Mouse (Mus musculus): ENCODE data around the gene Olfr1043.
"Not testable (repeated sequence)": the region's sequence is repeated elsewhere in the genome, so short reads cannot be mapped to it uniquely, and the experiment has no call there.

The Olfr1043 gene

DNA sequence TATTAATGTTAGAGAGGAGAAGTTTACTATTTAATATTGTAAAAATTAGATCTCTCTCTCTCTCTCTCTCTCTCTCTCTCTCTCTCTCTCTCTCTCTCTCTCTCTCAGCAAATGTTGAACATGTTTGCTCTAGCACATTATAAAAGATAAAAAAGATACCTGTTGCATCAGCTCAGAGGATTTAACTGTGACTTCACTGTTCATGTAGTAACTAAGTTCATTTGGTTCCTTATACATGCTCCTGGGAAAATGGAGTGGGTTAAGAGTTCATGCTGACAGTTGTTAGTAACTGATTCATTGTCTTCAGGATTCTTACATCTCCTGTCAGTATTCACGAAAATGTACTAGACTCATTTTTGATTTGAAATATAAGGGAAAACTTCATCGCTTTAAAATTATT, at the start of gene Olfr1043:
TSS of gene Olfr1043 (minus strand) at position 101 of the 400 bp plus-strand sequence.
- DNase-seq (ENCODE audit: low spot score in 2 of 2) = no peak

DNA sequence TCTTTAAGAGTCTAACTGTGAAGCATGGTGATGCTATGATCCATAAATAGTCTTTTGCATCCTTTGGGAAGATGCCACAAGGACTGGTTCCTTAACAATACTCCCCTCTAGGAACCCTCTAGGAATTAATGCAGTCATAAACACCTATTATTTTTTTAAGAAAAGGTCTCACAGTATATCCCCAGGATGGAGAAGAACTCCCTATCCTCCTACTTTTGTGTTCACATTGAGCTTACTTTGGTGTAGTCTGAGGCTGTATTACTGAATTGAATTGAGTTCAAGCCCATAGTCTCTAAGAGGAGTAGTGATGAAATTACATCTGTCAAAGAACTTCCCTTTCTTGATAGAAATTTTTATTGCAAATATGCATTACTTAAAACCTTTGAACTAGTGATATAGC, 35.6 kb upstream of the Olfr1043 start, which contains the start of gene Olfr1045:
TSS of gene Olfr1045 (minus strand) at position 101 of the 400 bp plus-strand sequence.
- no peak for DNase-seq (ENCODE audit: low spot score in 2 of 2)

DNA sequence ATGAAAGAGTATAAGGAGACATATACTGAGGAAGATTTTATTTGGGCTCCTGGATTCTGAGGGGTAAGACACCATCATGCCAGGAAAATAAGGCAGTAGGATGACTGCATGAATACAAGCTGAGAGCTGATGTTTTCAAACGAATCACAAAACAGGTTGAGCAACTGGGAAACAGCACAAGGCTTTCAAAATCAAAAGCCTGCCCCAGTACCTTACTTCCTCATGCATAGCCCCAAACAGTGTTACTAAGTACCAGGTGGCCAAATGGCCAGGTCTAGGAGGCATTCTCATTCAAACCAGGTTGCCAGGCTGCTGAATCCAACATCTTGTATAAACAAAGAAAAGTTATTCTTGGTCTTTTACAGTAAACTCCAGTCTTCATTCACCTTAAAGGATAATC, 28.5 kb upstream of the Olfr1043 start:
- no peak for DNase-seq (ENCODE audit: low spot score in 2 of 2)

DNA sequence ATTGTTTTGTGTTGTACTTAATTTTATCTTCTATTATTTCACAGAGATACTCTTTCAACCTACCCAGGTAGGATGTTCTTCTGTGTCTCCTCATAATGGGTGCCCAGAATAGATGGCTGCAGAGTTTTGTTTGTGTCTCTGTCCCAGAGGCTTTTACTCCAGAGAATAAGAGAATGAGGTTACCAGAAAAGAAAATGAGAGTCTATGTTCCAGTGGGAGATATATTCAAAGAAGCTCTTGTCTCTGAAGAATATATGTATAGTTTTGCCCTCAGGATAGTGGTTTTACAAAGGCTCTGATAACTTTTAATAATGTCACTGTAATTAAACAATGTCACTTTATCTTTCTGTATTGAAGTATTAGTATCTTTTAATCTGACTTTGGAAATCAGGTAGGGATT, 18.3 kb upstream of the Olfr1043 start, which contains the start of gene Olfr52:
TSS of gene Olfr52 (minus strand) at position 101 of the 400 bp plus-strand sequence.
- DNase-seq (ENCODE audit: low spot score in 2 of 2) = no peak

DNA sequence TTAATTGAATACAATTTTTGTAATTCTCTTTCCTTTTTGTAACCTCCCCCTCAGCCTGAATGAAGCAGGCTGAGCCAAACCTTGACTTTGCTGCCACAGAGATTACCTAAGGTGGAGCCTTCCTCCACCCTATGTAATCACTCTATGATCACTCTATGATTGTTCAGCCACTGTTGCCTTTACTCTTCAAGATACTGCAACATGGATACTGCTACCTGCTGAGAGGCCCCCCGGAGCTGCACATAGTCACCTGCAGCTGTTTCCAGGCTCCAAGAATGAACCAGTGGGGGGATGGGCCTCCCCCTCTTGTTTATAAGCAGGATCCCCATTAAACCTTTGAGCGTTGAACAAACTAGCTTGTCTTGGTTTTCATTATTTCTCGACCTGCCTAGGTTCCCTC, 12.6 kb upstream of the Olfr1043 start:
- DNase-seq (ENCODE audit: low spot score in 2 of 2) = no peak

DNA sequence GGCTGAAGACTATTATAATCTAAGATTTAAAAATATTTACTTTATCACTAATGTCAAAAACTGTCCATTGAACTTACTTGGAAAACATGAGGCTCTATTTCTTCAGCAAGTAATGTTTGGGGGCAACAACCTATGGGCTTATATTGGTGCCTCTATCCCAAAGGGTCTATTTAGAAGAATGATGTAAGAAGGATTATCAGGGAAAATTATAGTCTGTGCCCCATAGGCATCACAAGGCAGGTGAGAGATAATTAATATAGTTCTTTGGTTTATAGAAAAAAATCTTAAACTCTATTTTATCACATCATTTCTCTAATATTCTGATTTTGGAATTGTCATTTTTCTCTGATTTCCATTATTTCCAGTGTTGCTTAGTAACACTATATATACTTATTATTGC, 10.4 kb upstream of the Olfr1043 start, which contains the start of gene Olfr1044:
TSS of gene Olfr1044 (minus strand) at position 101 of the 400 bp plus-strand sequence.
- no peak for DNase-seq (ENCODE audit: low spot score in 2 of 2)

DNA sequence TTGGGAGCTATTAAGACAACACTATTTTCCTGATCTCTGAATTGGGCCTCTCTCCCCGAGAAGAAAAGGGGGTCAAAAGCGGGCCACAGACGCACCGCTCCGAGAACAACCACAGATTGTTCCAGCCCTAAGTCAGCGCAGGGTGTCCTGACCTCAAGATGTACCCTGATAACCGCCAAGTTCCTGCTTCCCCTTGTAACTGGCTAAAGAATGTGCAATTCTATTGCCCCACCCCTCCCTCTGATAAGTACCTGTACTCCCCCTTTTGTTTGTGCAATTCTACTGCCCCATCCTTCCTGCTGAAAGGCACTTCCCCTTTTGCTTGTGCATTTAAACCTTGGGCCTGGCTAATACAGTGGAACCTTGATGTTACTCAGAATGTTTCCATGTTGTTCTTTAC, 8.1 kb upstream of the Olfr1043 start:
- DNase-seq (ENCODE audit: low spot score in 2 of 2) = not testable (repeated sequence)

DNA sequence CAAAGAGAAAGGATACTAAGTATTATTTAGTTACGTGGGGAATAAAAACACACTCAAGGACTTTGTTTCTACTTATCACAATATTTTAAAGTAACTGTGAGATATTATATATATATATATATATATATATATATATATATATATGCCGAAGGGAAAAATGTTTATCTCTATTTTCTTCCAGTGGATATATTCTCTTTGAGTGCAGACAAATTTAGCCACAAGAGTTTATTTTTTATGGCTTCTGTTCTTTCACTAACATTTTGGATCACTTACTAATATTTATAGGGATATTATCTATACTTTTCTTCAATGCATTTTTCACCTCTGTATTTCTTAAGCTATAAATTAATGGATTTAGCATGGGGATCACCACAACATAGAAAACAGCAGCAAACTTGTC, 5.6 kb downstream of the Olfr1043 start, which contains the start of gene Olfr1042:
TSS of gene Olfr1042 (minus strand) at position 101 of the 400 bp plus-strand sequence.
- DNase-seq (ENCODE audit: low spot score in 2 of 2) = no peak

DNA sequence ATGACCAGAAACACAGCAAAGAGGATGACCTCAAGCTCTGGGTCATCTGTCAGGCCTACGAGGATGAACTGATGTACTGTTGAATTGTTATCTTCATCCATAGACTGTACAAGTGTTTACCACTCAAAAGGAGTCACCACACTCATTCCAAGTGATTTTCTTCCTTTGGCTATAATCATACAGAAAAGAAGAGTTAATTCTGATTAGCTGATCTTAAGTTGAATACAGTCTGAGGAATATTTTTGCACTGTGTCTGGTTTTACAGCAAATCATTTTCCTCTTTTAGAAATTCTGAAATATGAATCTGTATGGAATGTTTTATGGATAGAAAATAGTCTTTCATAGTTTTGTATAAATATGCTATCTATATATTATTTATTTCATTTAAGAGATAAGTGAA, 20.7 kb downstream of the Olfr1043 start, which contains the start of gene Olfr1040:
TSS of gene Olfr1040 (minus strand) at position 101 of the 400 bp plus-strand sequence.
- no peak for DNase-seq (ENCODE audit: low spot score in 2 of 2)

DNA sequence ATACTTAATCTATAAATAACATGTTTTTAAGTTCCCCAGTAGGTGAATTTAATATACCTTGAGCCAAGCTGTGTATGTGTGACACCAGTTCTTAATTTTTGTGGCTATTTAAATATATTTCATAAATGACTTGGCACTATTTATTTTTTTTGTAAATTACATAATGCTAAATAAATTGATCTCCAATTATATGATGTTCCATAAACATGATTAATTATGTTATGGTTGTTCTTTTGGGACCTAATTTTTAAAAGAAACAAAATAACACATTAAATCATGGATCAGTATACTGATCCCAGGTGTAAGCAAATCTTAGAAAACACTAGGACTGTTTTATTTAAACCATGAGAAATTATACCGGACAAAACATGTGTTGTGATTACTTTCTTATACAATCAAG, 31.5 kb downstream of the Olfr1043 start, which contains the start of gene Olfr1039:
TSS of gene Olfr1039 (minus strand) at position 101 of the 400 bp plus-strand sequence.
- DNase-seq (ENCODE audit: low spot score in 2 of 2) = no peak
